Mouse (Mus musculus): ENCODE data around the gene Pgbd1. TPM values are rescaled to one million over a fixed set of nuclear protein-coding genes. Genes with fewer than 3 reads are reported as not detected.
"Not testable (repeated sequence)": the region's sequence is repeated elsewhere in the genome, so short reads cannot be mapped to it uniquely, and the experiment has no call there.

Pgbd1 gene
- polyA plus RNA-seq (2015; fragmentation: Nextera tagmentation; extraction: Ambion mirVana) = 3.8 and 4.7 TPM in 2 replicates

- peaks cover 4% of the 10 kb centered on the region; the same call in 1 of the 2 replicates for H3K4me1 ChIP-seq (ENCODE audit: insufficient read depth, low read length)
- H3K4me3 ChIP-seq (ENCODE audit: low read length) = peak within 1 kb of the TSS; percentile 63
- no peaks in the 10 kb centered on the region for H3K9me3 ChIP-seq (ENCODE audit: low read length)
- H3K27ac ChIP-seq (ENCODE audit: low read length) = peak within 1 kb of the TSS; percentile 88
- H3K9ac ChIP-seq (replicated peaks; ENCODE audit: low read length) = peak within 1 kb of the TSS; percentile 82
- H3K27me3 ChIP-seq (ENCODE audit: insufficient read depth, low read length) = no peaks in the 10 kb centered on the region
- peaks cover 24% of the 10 kb centered on the region for H3K36me3 ChIP-seq (ENCODE audit: insufficient read depth, low read length)
- H3K4me2 ChIP-seq (replicated peaks; ENCODE audit: low read depth, low read length) = peak within 1 kb of the TSS; percentile 61
- ATAC-seq (ENCODE audit: low FRiP score, low TSS enrichment) = peak; percentile 95
- under 1% methylated on average over 32 of the region's 32 CpGs for WGBS
Observed at GRCm38 (mm10) chr13:21440503-21441206, at the start of gene Pgbd1. TSS of gene Pgbd1 (minus strand) at chr13:21441058.

- Histone ChIP-seq H3K9me3 (ENCODE audit: low read length) (peaks cover 4% of the 10 kb centered on the region; the same call in 1 of the 2 replicates), H3K4me1 (ENCODE audit: insufficient read depth, low read length) (no peaks in the 10 kb centered on the region), H3K27ac (ENCODE audit: low read length) (no peak overlapping the region), H3K4me2 (replicated peaks; ENCODE audit: low read depth, low read length) (no peak overlapping the region), H3K27me3 (ENCODE audit: insufficient read depth, low read length) (no peaks in the 10 kb centered on the region), H3K4me3 (ENCODE audit: low read length) (no peak overlapping the region), H3K36me3 (ENCODE audit: insufficient read depth, low read length) (peaks cover 13% of the 10 kb centered on the region), H3K9ac (replicated peaks; ENCODE audit: low read length) (no peak overlapping the region)
- 94% methylated on average over 1 of the region's 1 CpGs for WGBS
- ATAC-seq (ENCODE audit: low FRiP score, low TSS enrichment) = no peak
Observed at GRCm38 (mm10) chr13:21486881-21487280, 46.0 kb upstream of the Pgbd1 start.

- H3K4me1 ChIP-seq (ENCODE audit: insufficient read depth, low read length); H3K36me3 ChIP-seq (ENCODE audit: insufficient read depth, low read length); H3K27me3 ChIP-seq (ENCODE audit: insufficient read depth, low read length); H3K9me3 ChIP-seq (ENCODE audit: low read length): not testable (repeated sequence)
- Histone ChIP-seq H3K4me3 (ENCODE audit: low read length) (peak within 1 kb of the TSS; percentile 77), H3K27ac (ENCODE audit: low read length) (peak within 1 kb of the TSS; percentile 80), H3K9ac (replicated peaks; ENCODE audit: low read length) (peak within 1 kb of the TSS; percentile 73), H3K4me2 (replicated peaks; ENCODE audit: low read depth, low read length) (peak within 1 kb of the TSS; percentile 68)
- peak; percentile 92 for ATAC-seq (ENCODE audit: low FRiP score, low TSS enrichment)
- 2% methylated on average over 30 of the region's 31 CpGs for WGBS
Observed at GRCm38 (mm10) chr13:21478759-21479670, 38.2 kb upstream of the Pgbd1 start, which contains the start of the genes Zkscan4 and Gm10065. TSS of gene Zkscan4 (plus strand) at chr13:21478907. TSS of gene Gm10065 (minus strand) at chr13:21479441.

- Histone ChIP-seq H3K4me2 (replicated peaks; ENCODE audit: low read depth, low read length) (no peak overlapping the region), H3K27me3 (ENCODE audit: insufficient read depth, low read length) (peaks cover 8% of the 10 kb centered on the region), H3K9me3 (ENCODE audit: low read length) (no peaks in the 10 kb centered on the region), H3K36me3 (ENCODE audit: insufficient read depth, low read length) (no peaks in the 10 kb centered on the region), H3K4me1 (ENCODE audit: insufficient read depth, low read length) (0 out of 2 replicates have a peak, but pooled peaks cover 2% of the 10 kb centered on the region), H3K4me3 (ENCODE audit: low read length) (no peak overlapping the region), H3K9ac (replicated peaks; ENCODE audit: low read length) (no peak overlapping the region), H3K27ac (ENCODE audit: low read length) (no peak overlapping the region)
- WGBS = 41% methylated on average over 4 of the region's 4 CpGs
- ATAC-seq (ENCODE audit: low FRiP score, low TSS enrichment) = no peak
Observed at GRCm38 (mm10) chr13:21472427-21472826, 31.6 kb upstream of the Pgbd1 start.

GRCm38 (mm10) chr13:21469097-21469496 lies 28.2 kb upstream of the Pgbd1 start:
- WGBS = 38% methylated on average over 9 of the region's 9 CpGs
- Histone ChIP-seq H3K36me3 (ENCODE audit: insufficient read depth, low read length) (no peaks in the 10 kb centered on the region), H3K9me3 (ENCODE audit: low read length) (no peaks in the 10 kb centered on the region), H3K9ac (replicated peaks; ENCODE audit: low read length) (no peak overlapping the region), H3K27me3 (ENCODE audit: insufficient read depth, low read length) (peaks cover 12% of the 10 kb centered on the region), H3K4me1 (ENCODE audit: insufficient read depth, low read length) (0 out of 2 replicates have a peak, but pooled peaks cover 2% of the 10 kb centered on the region), H3K4me2 (replicated peaks; ENCODE audit: low read depth, low read length) (peak overlapping the region; percentile 97), H3K27ac (ENCODE audit: low read length) (no peak overlapping the region), H3K4me3 (ENCODE audit: low read length) (peak overlapping the region; percentile 72; the same call in 1 of the 2 replicates)
- no peak for ATAC-seq (ENCODE audit: low FRiP score, low TSS enrichment)

- Histone ChIP-seq H3K4me2 (replicated peaks; ENCODE audit: low read depth, low read length) (peak within 1 kb of the TSS; percentile 97), H3K4me1 (ENCODE audit: insufficient read depth, low read length) (0 out of 2 replicates have a peak, but pooled peaks cover 2% of the 10 kb centered on the region), H3K9me3 (ENCODE audit: low read length) (no peaks in the 10 kb centered on the region), H3K4me3 (ENCODE audit: low read length) (peak within 1 kb of the TSS; percentile 72), H3K27me3 (ENCODE audit: insufficient read depth, low read length) (peaks cover 12% of the 10 kb centered on the region), H3K36me3 (ENCODE audit: insufficient read depth, low read length) (no peaks in the 10 kb centered on the region), H3K27ac (ENCODE audit: low read length) (0 out of 2 replicates have a peak within 1 kb of the TSS, but pooled peaks have one; percentile 24), H3K9ac (replicated peaks; ENCODE audit: low read length) (peak within 1 kb of the TSS; percentile 81)
- under 1% methylated on average over 53 of the region's 54 CpGs for WGBS
- peak; percentile 100 for ATAC-seq (ENCODE audit: low FRiP score, low TSS enrichment)
Observed at GRCm38 (mm10) chr13:21468061-21469019, 27.5 kb upstream of the Pgbd1 start, which contains the start of gene Nkapl. TSS of gene Nkapl (minus strand) at chr13:21468509.

- H3K27ac ChIP-seq (ENCODE audit: low read length) = no peak overlapping the region
- peaks cover 12% of the 10 kb centered on the region for H3K27me3 ChIP-seq (ENCODE audit: insufficient read depth, low read length)
- 86% methylated on average over 10 of the region's 10 CpGs for WGBS
- no peak overlapping the region for H3K4me2 ChIP-seq (replicated peaks; ENCODE audit: low read depth, low read length)
- H3K9me3 ChIP-seq (ENCODE audit: low read length) = no peaks in the 10 kb centered on the region
- H3K9ac ChIP-seq (replicated peaks; ENCODE audit: low read length) = no peak overlapping the region
- 0 out of 2 replicates have a peak, but pooled peaks cover 2% of the 10 kb centered on the region for H3K4me1 ChIP-seq (ENCODE audit: insufficient read depth, low read length)
- no peak overlapping the region for H3K4me3 ChIP-seq (ENCODE audit: low read length)
- no peaks in the 10 kb centered on the region for H3K36me3 ChIP-seq (ENCODE audit: insufficient read depth, low read length)
- no peak for ATAC-seq (ENCODE audit: low FRiP score, low TSS enrichment)
Observed at GRCm38 (mm10) chr13:21467336-21467735, 26.5 kb upstream of the Pgbd1 start.

GRCm38 (mm10) chr13:21462516-21462915 lies 21.7 kb upstream of the Pgbd1 start:
- not testable (repeated sequence) for H3K4me1 ChIP-seq (ENCODE audit: insufficient read depth, low read length); ATAC-seq (ENCODE audit: low FRiP score, low TSS enrichment); H3K36me3 ChIP-seq (ENCODE audit: insufficient read depth, low read length); H3K27ac ChIP-seq (ENCODE audit: low read length); H3K27me3 ChIP-seq (ENCODE audit: insufficient read depth, low read length); H3K4me3 ChIP-seq (ENCODE audit: low read length); H3K4me2 ChIP-seq (replicated peaks; ENCODE audit: low read depth, low read length); H3K9ac ChIP-seq (replicated peaks; ENCODE audit: low read length); H3K9me3 ChIP-seq (ENCODE audit: low read length)
- WGBS = 45% methylated on average over 9 of the region's 9 CpGs

- Histone ChIP-seq H3K27me3 (ENCODE audit: insufficient read depth, low read length) (no peaks in the 10 kb centered on the region; the same call in 1 of the 2 replicates), H3K9me3 (ENCODE audit: low read length) (no peaks in the 10 kb centered on the region), H3K4me1 (ENCODE audit: insufficient read depth, low read length) (peaks cover 10% of the 10 kb centered on the region), H3K4me3 (ENCODE audit: low read length) (no peak overlapping the region), H3K27ac (ENCODE audit: low read length) (peak overlapping the region; percentile 34; the same call in 1 of the 2 replicates), H3K4me2 (replicated peaks; ENCODE audit: low read depth, low read length) (no peak overlapping the region), H3K9ac (replicated peaks; ENCODE audit: low read length) (no peak overlapping the region), H3K36me3 (ENCODE audit: insufficient read depth, low read length) (peaks cover 5% of the 10 kb centered on the region; the same call in 1 of the 2 replicates)
- peak; percentile 82 for ATAC-seq (ENCODE audit: low FRiP score, low TSS enrichment)
- 17% methylated on average over 4 of the region's 4 CpGs for WGBS
Observed at GRCm38 (mm10) chr13:21456347-21456746, 15.5 kb upstream of the Pgbd1 start.

Data from kidney, embryonic 16.5 days (tissue).